Mouse (Mus musculus) lung, postnatal 25 days (tissue): ENCODE measurements around the gene Ampd1.

Experiments
- DNase-seq: peaks from one replicate; pipeline ENCODE4 v3.0.0; 2022; ENCODE audit warnings: low spot score

The Ampd1 gene

GRCm38 (mm10) chr3:103148941-103149340 is 75.1 kb downstream of the Ampd1 start:
- no peak for DNase-seq
